8 mouse cellular contexts compared by ENCODE assay signal in the genomic region with DNA sequence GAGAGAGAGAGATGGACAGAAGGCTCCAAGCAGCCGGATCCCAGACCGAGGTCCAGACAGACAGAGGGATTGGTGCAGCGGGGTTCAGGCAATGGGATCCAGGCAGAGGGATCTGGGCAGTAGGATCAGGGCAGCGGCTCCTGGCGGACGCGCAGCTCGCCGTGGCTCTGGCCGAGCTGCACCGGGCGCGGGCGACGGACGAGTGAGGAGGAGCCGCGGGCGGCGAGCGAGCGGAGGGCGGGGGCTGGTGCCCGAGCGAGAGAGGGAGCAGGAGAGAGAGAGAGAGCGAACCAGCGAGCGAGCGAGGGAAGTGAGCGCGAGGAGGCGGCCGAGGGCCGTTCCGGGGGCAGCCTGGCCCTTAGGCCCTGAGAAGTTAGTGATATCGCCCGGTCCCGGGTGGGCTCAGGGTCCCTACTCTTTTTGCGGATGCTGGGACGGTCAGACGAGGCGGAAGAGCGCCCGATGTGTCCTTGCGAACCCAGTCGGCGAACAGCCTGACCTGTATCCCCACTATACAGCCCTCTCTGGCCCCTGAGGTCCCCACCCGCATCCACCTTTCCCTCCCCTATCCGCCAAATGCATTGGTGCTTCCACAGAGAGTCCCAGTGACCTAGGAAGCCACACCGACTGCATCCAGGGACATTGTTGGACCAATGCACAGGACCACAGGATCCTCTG. TPM values are rescaled to one million over a fixed set of nuclear protein-coding genes. Genes with fewer than 3 reads are reported as not detected.
A peak's percentile ranks its signal among the peaks of the same experiment; 100 is the strongest.
DNase-seq lines count a peak whose midpoint lies in the region; ATAC-seq lines count a peak whose summit lies in the region.
"Had no signal": no experiment of that assay in that cellular context is flagged by ENCODE, and none has a peak within 500 bp of the region (broad histone marks: within the 10 kb centered on the region; RNA-seq: fewer than 3 reads in every experiment).

A gene (minus strand): TSS at position 193 of the 678 bp plus-strand sequence.

- peak; percentile 72 for ATAC-seq in forebrain, embryonic 13.5 days
- ATAC-seq in hindbrain, embryonic 16.5 days = peak; percentile 82
- ATAC-seq in limb, embryonic 11.5 days (ENCODE audit: insufficient number of reproducible peaks, low FRiP score, low TSS enrichment, low read depth) = no peak
- ATAC-seq in neural tube, embryonic 12.5 days (ENCODE audit: low FRiP score, low read depth) = peak; percentile 57
- no peak for ATAC-seq in megakaryocyte, adult 5-6 weeks (ENCODE audit: poor library complexity, severe bottlenecking)

- no peaks in the 10 kb centered on the region; the same call in 1 of the 2 replicates for H3K4me1 ChIP-seq in brown adipose tissue, adult 24 weeks (ENCODE audit: control insufficient read depth, insufficient read depth, insufficient read length, low read length)
- H3K4me1 ChIP-seq in forebrain, embryonic 13.5 days = peaks cover 56% of the 10 kb centered on the region
- H3K4me1 ChIP-seq in hindbrain, embryonic 16.5 days (ENCODE audit: control insufficient read depth, insufficient read depth, low read depth, low read length) = peaks cover 26% of the 10 kb centered on the region
- 0 out of 2 replicates have a peak, but pooled peaks cover 5% of the 10 kb centered on the region for H3K4me1 ChIP-seq in limb, embryonic 11.5 days (ENCODE audit: control insufficient read depth, insufficient read depth, low read length)
- peaks cover 32% of the 10 kb centered on the region for H3K4me1 ChIP-seq in neural tube, embryonic 12.5 days

- no peaks in the 10 kb centered on the region for H3K36me3 ChIP-seq in forebrain, embryonic 13.5 days (ENCODE audit: poor library complexity, severe bottlenecking)
- H3K36me3 ChIP-seq in hindbrain, embryonic 16.5 days (ENCODE audit: control insufficient read depth, insufficient read depth, low read length) = no peaks in the 10 kb centered on the region
- no peaks in the 10 kb centered on the region for H3K36me3 ChIP-seq in limb, embryonic 11.5 days (ENCODE audit: control insufficient read depth, insufficient read depth, low read length)
- no peaks in the 10 kb centered on the region for H3K36me3 ChIP-seq in neural tube, embryonic 12.5 days

- H3K4me2 ChIP-seq in forebrain, embryonic 13.5 days = peak within 1 kb of the TSS; percentile 83
- H3K4me2 ChIP-seq in hindbrain, embryonic 16.5 days (ENCODE audit: low read length) = peak within 1 kb of the TSS; percentile 71
- peak within 1 kb of the TSS; percentile 39 for H3K4me2 ChIP-seq in limb, embryonic 11.5 days (ENCODE audit: low read depth, severe bottlenecking)
- H3K4me2 ChIP-seq in neural tube, embryonic 12.5 days (replicated peaks) = peak within 1 kb of the TSS; percentile 82

- 1% methylated on average over 47 of the region's 50 CpGs for WGBS in forebrain, embryonic 13.5 days
- WGBS in hindbrain, embryonic 16.5 days = under 1% methylated on average over 44 of the region's 50 CpGs
- under 1% methylated on average over 49 of the region's 50 CpGs for whole genome bisulfite sequencing in limb, embryonic 11.5 days
- WGBS in neural tube, embryonic 12.5 days = under 1% methylated on average over 48 of the region's 50 CpGs

- peak within 1 kb of the TSS; percentile 20; the same call in 1 of the 2 replicates for H3K4me3 ChIP-seq in brown adipose tissue, adult 24 weeks (ENCODE audit: insufficient read depth, low read depth, low read length)
- H3K4me3 ChIP-seq in forebrain, embryonic 13.5 days = peak within 1 kb of the TSS; percentile 63
- peak within 1 kb of the TSS; percentile 51 for H3K4me3 ChIP-seq in hindbrain, embryonic 16.5 days (ENCODE audit: low read length)
- peak within 1 kb of the TSS; percentile 20 for H3K4me3 ChIP-seq in limb, embryonic 11.5 days (ENCODE audit: low read depth, low read length)
- peak within 1 kb of the TSS; percentile 53 for H3K4me3 ChIP-seq in neural tube, embryonic 12.5 days
- H3K4me3 ChIP-seq: myocyte had no signal

- H3K9me3 ChIP-seq in forebrain, embryonic 13.5 days (replicated peaks) = no peaks in the 10 kb centered on the region
- H3K9me3 ChIP-seq in hindbrain, embryonic 16.5 days (ENCODE audit: control insufficient read depth, low read length) = no peaks in the 10 kb centered on the region
- no peaks in the 10 kb centered on the region for H3K9me3 ChIP-seq in limb, embryonic 11.5 days (ENCODE audit: control insufficient read depth, low read length)
- no peaks in the 10 kb centered on the region for H3K9me3 ChIP-seq in neural tube, embryonic 12.5 days

- peak within 1 kb of the TSS; percentile 89 for H3K9ac ChIP-seq in forebrain, embryonic 13.5 days
- peak within 1 kb of the TSS; percentile 70 for H3K9ac ChIP-seq in hindbrain, embryonic 16.5 days (ENCODE audit: low read depth, low read length)
- H3K9ac ChIP-seq in limb, embryonic 11.5 days (ENCODE audit: low read length) = no peak within 1 kb of the TSS
- peak within 1 kb of the TSS; percentile 73 for H3K9ac ChIP-seq in neural tube, embryonic 12.5 days

- H3K27ac ChIP-seq in brown adipose tissue, adult 24 weeks (replicated peaks; ENCODE audit: low read depth, low read length) = no peak within 1 kb of the TSS
- H3K27ac ChIP-seq in forebrain, embryonic 13.5 days = peak within 1 kb of the TSS; percentile 89
- H3K27ac ChIP-seq in hindbrain, embryonic 16.5 days (ENCODE audit: low read depth, low read length) = peak within 1 kb of the TSS; percentile 90
- H3K27ac ChIP-seq in limb, embryonic 11.5 days (replicated peaks; ENCODE audit: low read depth, low read length) = no peak within 1 kb of the TSS
- peak within 1 kb of the TSS; percentile 37; the same call in 1 of the 2 replicates for H3K27ac ChIP-seq in neural tube, embryonic 12.5 days

- peaks cover 30% of the 10 kb centered on the region for H3K27me3 ChIP-seq in forebrain, embryonic 13.5 days
- no peaks in the 10 kb centered on the region for H3K27me3 ChIP-seq in hindbrain, embryonic 16.5 days (replicated peaks; ENCODE audit: control insufficient read depth, insufficient read depth, low read length)
- peaks cover 53% of the 10 kb centered on the region for H3K27me3 ChIP-seq in limb, embryonic 11.5 days (ENCODE audit: control insufficient read depth, insufficient read depth, low read length)
- peaks cover 37% of the 10 kb centered on the region for H3K27me3 ChIP-seq in neural tube, embryonic 12.5 days (replicated peaks)

- peak; percentile 42 for DNase-seq in adrenal gland, adult 2 months
- peak; percentile 55 for DNase-seq in limb, embryonic 11.5 days (ENCODE audit: low spot score)

RNA-seq across cellular contexts. Expression of the gene that starts here (rescaled TPM):
- total RNA-seq in adrenal gland, adult 2 months (2021) = 1 to 10 TPM; 7.0 to 8.9 TPM
- 3.7 and 5.1 TPM in 2 replicates for polyA plus RNA-seq in adrenal gland, adult 2 months (2012; rRNA removed)
- polyA plus RNA-seq in brown adipose tissue, adult 24 weeks (2012; ENCODE audit: insufficient read depth, insufficient read length, missing spikeins) = not detected in 2 replicates
- 22.5 and 24.0 TPM in 2 replicates for polyA plus RNA-seq in forebrain, embryonic 13.5 days (2015; fragmentation: Nextera tagmentation; extraction: Ambion mirVana)
- polyA plus RNA-seq in hindbrain, embryonic 16.5 days (2015; fragmentation: Nextera tagmentation; extraction: Ambion mirVana) = 42.8 and 52.7 TPM in 2 replicates
- 0.13 and 0.21 TPM in 2 replicates for polyA plus RNA-seq in limb, embryonic 11.5 days (2014; fragmentation: Nextera tagmentation; extraction: Ambion mirVana)
- polyA plus RNA-seq in neural tube, embryonic 12.5 days (2016; fragmentation: Nextera tagmentation; extraction: Ambion mirVana) = 12.0 and 13.0 TPM in 2 replicates
- total RNA-seq in megakaryocyte, adult 5-6 weeks (2015) = not detected in 2 replicates
- total RNA-seq in megakaryocyte, adult 5-6 weeks (2017) = not detected in 2 replicates
- polyA plus RNA-seq: myocyte had no signal

Comparison
In these comparisons a context has a peak if more than half of its experiments do, and no peak if none do; other contexts are left out.
1. RNA of the gene that starts here (total RNA-seq): 7.0 to 8.9 TPM in adrenal gland, adult 2 months; not detected in megakaryocyte, adult 5-6 weeks; every median in the first group is over 4 times any median in the second.
2. Peak in DNase-seq, H3K4me3 ChIP-seq and H3K4me2 ChIP-seq in limb, embryonic 11.5 days; RNA of the gene not detected or under 1 TPM.
3. H3K27ac ChIP-seq: peak in forebrain, embryonic 13.5 days (single experiment), hindbrain, embryonic 16.5 days (single experiment) and neural tube, embryonic 12.5 days (single experiment); none in brown adipose tissue, adult 24 weeks (single experiment) and limb, embryonic 11.5 days (single experiment).
4. ATAC-seq: peak in forebrain, embryonic 13.5 days (single experiment), hindbrain, embryonic 16.5 days (single experiment) and neural tube, embryonic 12.5 days (single experiment); none in limb, embryonic 11.5 days (single experiment) and megakaryocyte, adult 5-6 weeks (single experiment).
5. Peak in every context shown above with its lines, with median percentiles within 50 percentile points of each other: H3K4me3 ChIP-seq and H3K4me2 ChIP-seq.